Mouse (Mus musculus) ES-E14 (cell line): ENCODE measurements around the gene Shprh.

Source experiments
- HCFC1 ChIP-seq: IDR thresholded peaks from 2 replicates; pipeline ENCODE4 v1.6.1; 2012; ENCODE audit warnings: low read length, inconsistent platforms, borderline replicate concordance; ENCODE audit not compliant: insufficient read depth
- MAFK ChIP-seq: IDR thresholded peaks from 2 replicates; pipeline ENCODE4 v1.6.1; 2014; ENCODE audit warnings: mild to moderate bottlenecking, low read depth, low read length, inconsistent platforms; ENCODE audit not compliant: insufficient read depth
- ZC3H11A ChIP-seq: IDR thresholded peaks from 2 replicates; pipeline ENCODE4 v1.6.1; 2012; ENCODE audit warnings: low read depth, mild to moderate bottlenecking, inconsistent platforms, low read length, borderline replicate concordance
- ZNF384 ChIP-seq: IDR thresholded peaks from 2 replicates; pipeline ENCODE4 v1.6.1; 2012; ENCODE audit warnings: low read depth, low read length, inconsistent platforms

- no peak for TF ChIP-seq ZNF384
- TF ChIP-seq MAFK: no peak
- no peak for TF ChIP-seq HCFC1
- no peak for TF ChIP-seq ZC3H11A
These were observed 27.4 kb upstream of the Shprh start for GRCm38 (mm10) chr10:11121781-11122180.
